Mouse (Mus musculus): ENCODE results near the gene Mfsd12.

- TF ChIP-seq CTCF (IDR thresholded peaks at IDR 0.05; ENCODE audit: borderline replicate concordance, insufficient read depth, low read length) (no peak), POLR2A (IDR thresholded peaks at IDR 0.05; ENCODE audit: low read depth, low read length) (no peak)
These were observed 9.9 kb downstream of the Mfsd12 start for GRCm38 (mm10) chr10:81367207-81367495.

Measured in embryonic fibroblast, embryonic 13.5 days (primary cell).